Mouse (Mus musculus) stomach, postnatal 0 days (tissue): ENCODE measurements around the gene Tmem44. TPM values are rescaled to one million over a fixed set of nuclear protein-coding genes. Genes with fewer than 3 reads are reported as not detected.

Source experiments
- ATAC-seq: fragments of 200-750 bp; cut with Nextera tagmentation; 2 replicates; pipeline ENCODE4 v1.8.0; 2017; ENCODE audit not compliant: low FRiP score, low TSS enrichment
- DNase-seq: peaks from one replicate; pipeline ENCODE4 v3.0.0-alpha.2; 2016; ENCODE audit warnings: low spot score
- H3K27ac ChIP-seq: fragments of 300-500 bp; sonication (generic); replicated peaks from 2 replicates; pipeline ENCODE4 v1.5.1; 2014; ENCODE audit warnings: mild to moderate bottlenecking, control low read depth
- H3K27me3 ChIP-seq: fragments of 300-500 bp; sonication (generic); 2 replicates; pipeline ENCODE4 v1.6.1; 2014; ENCODE audit warnings: low read length; ENCODE audit not compliant: control insufficient read depth, insufficient read depth
- H3K36me3 ChIP-seq: fragments of 300-500 bp; sonication (generic); 2 replicates; pipeline ENCODE4 v1.6.1; 2014; ENCODE audit warnings: low read length, mixed read lengths; ENCODE audit not compliant: control insufficient read depth, insufficient read depth
- H3K4me1 ChIP-seq: fragments of 300-500 bp; sonication (generic); replicated peaks from 2 replicates; pipeline ENCODE4 v1.6.1; 2014; ENCODE audit warnings: antibody characterized with exemption; ENCODE audit not compliant: control insufficient read depth, insufficient read depth
- H3K4me2 ChIP-seq: fragments of 300-500 bp; sonication (generic); replicated peaks from 2 replicates; pipeline ENCODE4 v1.6.1; 2014; ENCODE audit warnings: low read depth, mild to moderate bottlenecking, control low read depth, moderate library complexity
- H3K4me3 ChIP-seq: fragments of 300-500 bp; sonication (generic); 2 replicates; pipeline ENCODE4 v1.5.1; 2014; ENCODE audit warnings: low read depth, low read length, control low read depth
- H3K9ac ChIP-seq: fragments of 300-500 bp; sonication (generic); 2 replicates; pipeline ENCODE4 v1.6.1; 2014; ENCODE audit warnings: mild to moderate bottlenecking, low read length, control low read depth, mixed read lengths
- H3K9me3 ChIP-seq: fragments of 300-500 bp; sonication (generic); 2 replicates; pipeline ENCODE4 v1.6.1; 2016; ENCODE audit warnings: low read length; ENCODE audit not compliant: control insufficient read depth
- CTCF ChIP-seq: IDR thresholded peaks from 2 replicates; pipeline ENCODE4 v1.5.1; 2016; ENCODE audit warnings: antibody characterized with exemption, low read depth, mild to moderate bottlenecking, moderate library complexity
- EP300 ChIP-seq: optimal IDR thresholded peaks from 2 replicates; pipeline ENCODE3; 2016; ENCODE audit warnings: antibody characterized with exemption
- WGBS: fragments of 180-500 bp; shearing (Covaris S2); extraction: QIAGEN DNeasy Blood & Tissue Kit; methylation state at CpG from one replicate; pipeline ENCODE4 v1.1.7; 2014; 5-methylcytosine and 5-hydroxymethylcytosine counted together
- polyA plus RNA-seq: library from polyadenylated mRNA; unstranded; fragments of >200 nt; fragmentation: Nextera tagmentation; extraction: Ambion mirVana; gene quantifications from 2 replicates; pipeline ENCODE4 v1.2.1, GENCODE M21; 2015

The Tmem44 gene
- polyA plus RNA-seq, 1 experiment from 2014 or later = 3.5 TPM

GRCm38 (mm10) chr16:30549516-30549915 is 1.1 kb downstream of the Tmem44 start:
- Histone ChIP-seq H3K4me1 (0 out of 2 replicates have a peak, but pooled peaks cover 3% of the 10 kb centered on the region), H3K36me3 (no peaks in the 10 kb centered on the region), H3K4me3 (peak overlapping the region; percentile 78; the same call in 1 of the 2 replicates), H3K9ac (peak overlapping the region; percentile 87; the same call in 1 of the 2 replicates), H3K4me2 (peak overlapping the region; percentile 93; the same call in 1 of the 2 replicates), H3K27me3 (no peaks in the 10 kb centered on the region), H3K9me3 (no peaks in the 10 kb centered on the region), H3K27ac (no peak overlapping the region)
- no peak for DNase-seq
- no peak for ATAC-seq
- no peak for TF ChIP-seq EP300
- TF ChIP-seq CTCF = no peak
- 77% methylated on average over 7 of the region's 7 CpGs for WGBS

GRCm38 (mm10) chr16:30548291-30548690 is 2.4 kb downstream of the Tmem44 start:
- no peak overlapping the region for H3K4me3 ChIP-seq
- H3K9me3 ChIP-seq = no peaks in the 10 kb centered on the region
- no peak overlapping the region for H3K9ac ChIP-seq
- ATAC-seq (no peak), DNase-seq (no peak)
- no peaks in the 10 kb centered on the region for H3K36me3 ChIP-seq
- H3K27me3 ChIP-seq = no peaks in the 10 kb centered on the region
- no peak overlapping the region for H3K27ac ChIP-seq
- 0 out of 2 replicates have a peak, but pooled peaks cover 3% of the 10 kb centered on the region for H3K4me1 ChIP-seq
- 89% methylated on average over 5 of the region's 5 CpGs for WGBS
- TF ChIP-seq CTCF = no peak
- no peak overlapping the region for H3K4me2 ChIP-seq

GRCm38 (mm10) chr16:30544693-30545092 is 5.9 kb downstream of the Tmem44 start:
- ATAC-seq (no peak), DNase-seq (no peak)
- Histone ChIP-seq H3K9me3 (no peaks in the 10 kb centered on the region), H3K4me3 (no peak overlapping the region), H3K36me3 (no peaks in the 10 kb centered on the region), H3K4me1 (no peaks in the 10 kb centered on the region), H3K9ac (no peak overlapping the region), H3K4me2 (no peak overlapping the region), H3K27me3 (no peaks in the 10 kb centered on the region), H3K27ac (no peak overlapping the region)
- 77% methylated on average over 4 of the region's 4 CpGs for WGBS
- no peak for TF ChIP-seq CTCF
- TF ChIP-seq EP300 = no peak

DNA sequence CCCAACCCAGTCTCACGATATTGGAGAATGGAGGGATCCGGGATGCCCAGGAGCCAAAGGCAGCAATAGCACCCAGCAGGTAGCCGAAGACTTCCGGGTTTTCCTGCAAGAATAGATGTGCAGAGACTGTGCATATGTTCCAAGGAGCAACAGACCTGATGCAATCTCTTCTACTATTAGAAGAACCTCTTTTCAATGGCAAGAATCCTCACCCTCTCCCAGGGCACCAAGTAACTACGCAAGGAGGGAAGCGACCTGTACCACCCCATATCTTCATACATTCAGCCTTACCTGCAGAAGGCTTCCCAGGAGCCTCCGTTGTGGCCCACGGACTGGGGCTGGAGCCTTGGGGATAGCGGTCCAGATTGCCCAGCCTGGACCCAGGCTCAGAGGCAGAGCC is 7.3 kb downstream of the Tmem44 start:
- ATAC-seq (no peak), DNase-seq (no peak)
- Histone ChIP-seq H3K4me2 (no peak overlapping the region), H3K27ac (no peak overlapping the region), H3K27me3 (no peaks in the 10 kb centered on the region), H3K9me3 (no peaks in the 10 kb centered on the region), H3K4me1 (no peaks in the 10 kb centered on the region), H3K36me3 (no peaks in the 10 kb centered on the region), H3K9ac (no peak overlapping the region), H3K4me3 (no peak overlapping the region)
- no peak for TF ChIP-seq CTCF
- TF ChIP-seq EP300 = no peak
- 88% methylated on average over 9 of the region's 9 CpGs for WGBS

- no peak overlapping the region for H3K27ac ChIP-seq
- H3K4me1 ChIP-seq = no peaks in the 10 kb centered on the region
- ATAC-seq = no peak
- H3K4me3 ChIP-seq = no peak overlapping the region
- H3K4me2 ChIP-seq = no peak overlapping the region
- DNase-seq = no peak
- no peaks in the 10 kb centered on the region for H3K9me3 ChIP-seq
- H3K9ac ChIP-seq = no peak overlapping the region
- TF ChIP-seq CTCF (no peak), EP300 (no peak)
- no peaks in the 10 kb centered on the region for H3K27me3 ChIP-seq
- H3K36me3 ChIP-seq = no peaks in the 10 kb centered on the region
- 77% methylated on average over 6 of the region's 6 CpGs for WGBS
Observed at GRCm38 (mm10) chr16:30542826-30543225, 7.8 kb downstream of the Tmem44 start.

GRCm38 (mm10) chr16:30540107-30541001 is 10.3 kb downstream of the Tmem44 start:
- H3K9ac ChIP-seq = no peak overlapping the region
- H3K27me3 ChIP-seq = no peaks in the 10 kb centered on the region
- H3K36me3 ChIP-seq = no peaks in the 10 kb centered on the region
- DNase-seq (peak; percentile 34), ATAC-seq (peak; percentile 69)
- H3K4me2 ChIP-seq = no peak overlapping the region
- no peaks in the 10 kb centered on the region for H3K9me3 ChIP-seq
- TF ChIP-seq EP300 = no peak
- no peak for TF ChIP-seq CTCF
- WGBS = 66% methylated on average over 20 of the region's 20 CpGs
- H3K4me3 ChIP-seq = no peak overlapping the region; the same call in 1 of the 2 replicates
- H3K27ac ChIP-seq = no peak overlapping the region
- H3K4me1 ChIP-seq = no peaks in the 10 kb centered on the region
